Mouse (Mus musculus) megakaryocyte-erythroid progenitor cell, adult 5-6 weeks (primary cell): Measurements from ENCODE around the gene 4930447C04Rik. TPM values are rescaled to one million over a fixed set of nuclear protein-coding genes. Genes with fewer than 3 reads are reported as not detected.

Experiments
- ATAC-seq: replicated peaks from 2 replicates; pipeline ENCODE4 v1.8.0; 2016; ENCODE audit warnings: mild to moderate bottlenecking, inconsistent platforms; ENCODE audit not compliant: severe bottlenecking, poor library complexity, low FRiP score, low TSS enrichment
- total RNA-seq, 2 experiments: library from RNA; stranded (forward) in 1 of 2; stranded (reverse) in 1 of 2; fragments of 200-1000, 215-1000 nt in 1 of 2; fragments of >200 nt in 1 of 2; fragmentation: Nextera tagmentation in 1 of 2; gene quantifications; 2 replicates each; pipeline ENCODE4 v1.2.3; 2014 to 2017

Gene 4930447C04Rik
- 5.8 TPM in 1 of 2 replicates, not detected in the other for total RNA-seq (2014; fragmentation: Nextera tagmentation)
- 0.89 and 17.8 TPM in 2 replicates for total RNA-seq (2017)

DNA sequence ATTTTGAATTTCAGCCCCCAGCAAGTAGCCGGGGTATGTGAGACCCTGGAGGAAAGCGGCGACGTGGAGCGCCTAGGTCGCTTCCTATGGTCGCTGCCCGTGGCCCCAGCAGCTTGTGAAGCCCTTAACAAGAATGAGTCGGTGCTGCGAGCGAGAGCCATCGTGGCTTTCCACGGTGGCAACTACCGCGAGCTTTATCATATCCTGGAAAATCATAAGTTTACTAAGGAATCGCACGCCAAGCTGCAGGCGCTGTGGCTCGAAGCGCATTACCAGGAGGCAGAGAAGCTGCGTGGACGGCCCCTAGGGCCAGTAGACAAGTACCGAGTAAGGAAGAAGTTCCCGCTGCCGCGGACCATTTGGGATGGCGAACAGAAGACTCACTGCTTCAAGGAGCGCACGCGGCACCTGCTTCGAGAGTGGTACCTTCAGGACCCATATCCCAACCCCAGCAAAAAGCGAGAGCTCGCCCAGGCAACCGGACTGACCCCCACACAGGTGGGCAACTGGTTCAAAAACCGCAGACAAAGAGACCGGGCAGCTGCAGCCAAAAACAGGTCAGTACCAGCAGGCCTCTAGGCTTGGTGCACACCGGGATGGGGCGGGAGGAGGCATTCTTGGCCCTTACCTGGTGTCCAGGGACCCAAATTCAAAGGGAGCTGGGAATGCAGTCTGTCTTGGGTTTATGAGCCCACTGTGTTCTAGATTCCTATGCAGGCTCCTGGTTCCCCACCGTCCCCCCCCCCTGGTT is at the start of gene 4930447C04Rik:
TSS of gene 4930447C04Rik (minus strand) at position 704 of the 751 bp plus-strand sequence.
- ATAC-seq: no peak

DNA sequence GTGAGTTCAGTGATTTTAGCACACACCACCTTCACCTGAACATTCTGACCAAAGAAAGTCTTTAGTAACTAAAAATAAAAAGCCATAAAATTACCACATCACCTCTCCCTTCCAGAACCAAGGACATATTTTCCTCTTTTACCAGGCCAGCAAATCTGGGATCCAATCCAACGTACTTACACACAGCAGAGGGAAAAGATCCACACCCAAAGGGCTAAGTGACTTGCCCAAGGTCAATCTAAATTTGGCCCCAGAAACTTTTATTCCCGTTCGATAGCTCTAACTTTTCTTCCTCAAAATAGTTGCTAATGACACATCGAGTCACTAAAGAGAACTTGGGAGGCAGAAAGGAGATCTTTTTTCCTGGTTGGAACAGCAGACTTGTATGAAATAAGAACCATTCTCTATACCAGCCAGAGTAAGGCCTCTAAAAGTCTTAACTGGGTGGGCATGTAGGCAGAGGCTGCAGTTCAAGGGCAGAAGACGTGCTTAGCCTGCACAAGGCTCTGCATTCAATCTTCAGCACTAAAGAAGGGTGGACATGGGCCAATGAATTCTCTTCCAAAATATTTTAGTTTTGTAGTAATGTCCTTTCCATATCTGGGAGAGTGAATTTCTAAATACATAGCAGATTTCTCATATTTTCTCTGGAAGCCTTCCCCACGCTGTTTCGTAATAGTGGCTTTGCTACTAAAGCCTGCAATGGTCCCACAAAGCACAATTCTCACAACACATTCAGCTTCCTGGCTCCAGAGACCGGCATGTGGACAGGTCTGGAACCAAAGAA is 42.7 kb upstream of the 4930447C04Rik start:
- ATAC-seq: no peak

DNA sequence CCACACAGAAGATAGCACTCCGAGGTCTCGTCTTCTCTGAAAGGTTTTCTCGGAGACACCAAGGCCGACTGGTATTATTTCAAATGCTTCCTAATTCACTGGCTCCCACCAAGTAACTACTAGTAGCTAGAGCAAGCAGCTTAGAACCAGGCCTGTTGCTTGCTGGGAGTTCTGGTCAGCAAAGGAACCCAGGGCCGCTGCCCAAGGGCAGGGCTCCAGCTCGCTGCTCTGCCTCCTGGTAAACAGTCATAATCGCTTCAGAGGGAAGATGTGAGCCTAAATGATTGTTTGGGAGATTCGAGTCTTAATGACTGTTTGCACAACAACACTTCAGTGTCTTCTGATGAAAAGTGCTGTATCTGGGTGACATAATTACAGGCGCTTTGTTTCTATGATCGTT is 42.0 kb upstream of the 4930447C04Rik start:
- no peak for ATAC-seq

DNA sequence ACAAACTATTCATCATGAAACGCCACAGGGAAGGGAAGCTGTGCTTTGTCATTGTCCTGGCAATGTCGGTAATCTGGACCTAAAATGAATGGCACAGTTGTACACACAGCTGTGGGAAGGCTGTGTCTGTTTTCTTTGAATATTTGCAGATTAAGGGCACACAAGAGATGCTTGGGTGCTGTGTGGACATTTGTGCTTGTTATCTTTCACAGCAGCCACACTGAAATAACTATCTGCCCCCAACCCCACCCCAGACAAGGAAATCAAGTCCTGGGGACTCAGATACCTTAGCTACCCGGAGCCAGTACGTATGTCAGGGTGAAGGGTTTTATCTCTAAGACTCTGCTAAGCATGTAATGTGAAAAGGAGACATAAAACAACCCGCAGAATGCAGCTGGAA is 38.7 kb upstream of the 4930447C04Rik start:
- peak; percentile 64 for ATAC-seq

DNA sequence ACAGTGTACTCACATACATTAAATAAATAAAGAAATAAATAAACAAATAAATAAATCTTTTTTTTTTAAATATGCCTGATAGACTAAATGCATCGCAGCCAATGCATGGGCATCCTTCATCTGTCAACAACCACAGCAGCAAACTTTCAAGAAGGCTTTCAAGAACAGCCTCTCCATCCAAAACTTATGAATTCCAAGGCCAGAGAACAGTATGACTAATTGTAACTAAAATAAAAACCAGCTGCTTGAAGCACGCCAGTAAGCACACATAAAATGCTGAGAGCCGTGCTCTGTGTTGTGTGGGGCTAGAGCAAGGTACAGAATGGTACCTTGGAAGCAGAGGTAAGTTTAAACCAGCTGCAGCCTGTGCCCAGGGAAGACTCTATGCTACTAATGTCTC is 37.3 kb upstream of the 4930447C04Rik start:
- ATAC-seq: no peak

DNA sequence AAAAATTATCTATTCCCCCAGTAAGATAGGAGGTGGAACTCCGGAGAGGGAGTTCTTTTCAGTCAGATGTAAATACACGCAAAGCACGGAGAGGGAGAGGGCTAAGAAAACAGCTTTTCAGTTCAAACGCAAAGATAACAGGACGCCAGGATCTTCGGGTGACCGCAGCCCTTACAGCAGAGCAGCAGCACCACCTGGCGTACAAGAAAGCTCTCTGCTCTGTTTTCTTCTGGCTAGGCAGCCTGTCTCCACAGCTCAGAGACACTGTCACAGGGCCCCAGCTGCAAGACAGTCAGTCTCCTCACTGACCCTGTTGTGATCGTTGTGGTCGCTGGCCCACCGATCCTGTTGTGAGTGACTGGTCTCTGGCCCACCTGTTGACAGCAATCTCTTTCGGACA is 36.1 kb upstream of the 4930447C04Rik start:
- ATAC-seq: peak; percentile 96

DNA sequence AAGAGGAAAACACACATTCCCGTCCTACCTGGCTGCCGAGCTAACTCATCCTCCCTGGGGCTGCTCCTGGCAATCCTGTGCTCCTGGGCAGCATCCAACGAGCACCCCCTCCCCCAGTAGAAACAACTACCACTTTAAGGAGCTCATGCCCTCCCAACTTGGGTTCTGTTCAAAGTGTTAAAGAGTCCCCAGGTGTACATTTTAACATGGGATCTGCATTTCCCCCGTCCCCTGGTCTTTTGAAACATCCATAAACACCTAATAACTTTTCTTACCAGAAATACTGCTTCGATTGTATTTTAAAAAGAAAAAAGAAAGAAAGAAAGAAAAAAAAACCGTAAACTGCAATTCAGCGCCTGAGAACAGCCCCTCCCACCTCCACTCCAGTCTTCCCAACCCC is 35.6 kb upstream of the 4930447C04Rik start:
- ATAC-seq: no peak

DNA sequence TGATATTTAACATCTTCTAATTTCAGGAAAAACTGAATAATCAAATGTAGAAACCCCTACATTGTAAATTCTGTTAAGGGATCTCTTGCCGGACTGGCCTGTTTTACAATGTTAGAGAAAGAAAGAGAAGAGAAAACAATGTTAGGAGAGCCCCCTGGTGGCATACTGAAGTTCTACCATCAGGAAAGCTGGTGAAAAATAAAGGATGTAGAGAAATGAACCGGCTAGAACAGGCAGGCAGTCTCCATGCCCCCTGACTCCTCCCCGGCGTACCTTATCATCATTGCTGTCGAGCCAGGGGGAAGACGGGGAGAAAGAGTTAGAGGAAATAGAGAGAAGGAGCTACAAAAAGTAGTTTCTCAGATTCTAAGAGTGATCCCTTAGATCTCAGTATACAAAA is 32.6 kb upstream of the 4930447C04Rik start:
- peak; percentile 57 for ATAC-seq

DNA sequence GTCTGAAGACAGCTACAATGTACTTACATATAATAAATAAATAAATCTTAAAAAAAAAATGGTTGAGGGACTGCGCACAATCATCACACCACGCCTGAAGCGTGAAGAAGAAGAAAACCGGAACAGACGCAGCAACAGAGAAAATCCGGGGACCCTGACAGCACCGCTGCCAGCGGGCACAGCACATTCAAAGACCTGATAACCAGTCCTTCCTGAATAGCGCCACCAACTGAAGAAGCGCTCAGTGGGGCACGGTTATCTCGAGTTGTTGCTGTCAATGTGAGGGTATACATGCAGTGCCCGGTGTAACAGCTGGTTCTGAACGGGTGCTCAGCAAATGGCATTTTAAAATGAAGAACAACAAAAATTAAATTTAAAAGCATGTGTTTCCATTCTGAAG is 30.0 kb upstream of the 4930447C04Rik start:
- 0 out of 2 replicates have a peak, but pooled peaks have one; percentile 38 for ATAC-seq

DNA sequence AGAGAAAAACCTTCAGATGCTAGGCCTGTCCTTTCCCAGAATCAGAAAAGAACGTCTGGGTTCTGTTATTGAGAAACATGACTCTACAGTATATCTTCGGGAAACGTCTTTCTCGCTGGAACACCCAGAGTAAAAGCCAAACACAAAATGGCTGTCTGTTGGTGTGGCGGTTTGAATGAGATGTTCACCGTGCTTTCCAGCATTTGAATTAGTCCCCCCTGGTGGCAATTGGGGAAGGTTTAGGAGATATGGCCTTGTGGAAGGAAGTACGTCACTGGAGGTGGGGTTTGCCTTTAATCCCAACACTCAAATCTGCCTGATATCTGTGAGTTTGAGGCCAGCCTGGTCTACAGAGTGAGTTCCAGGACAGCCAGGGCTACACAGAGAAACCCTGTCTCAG is 27.0 kb upstream of the 4930447C04Rik start:
- ATAC-seq: no peak

DNA sequence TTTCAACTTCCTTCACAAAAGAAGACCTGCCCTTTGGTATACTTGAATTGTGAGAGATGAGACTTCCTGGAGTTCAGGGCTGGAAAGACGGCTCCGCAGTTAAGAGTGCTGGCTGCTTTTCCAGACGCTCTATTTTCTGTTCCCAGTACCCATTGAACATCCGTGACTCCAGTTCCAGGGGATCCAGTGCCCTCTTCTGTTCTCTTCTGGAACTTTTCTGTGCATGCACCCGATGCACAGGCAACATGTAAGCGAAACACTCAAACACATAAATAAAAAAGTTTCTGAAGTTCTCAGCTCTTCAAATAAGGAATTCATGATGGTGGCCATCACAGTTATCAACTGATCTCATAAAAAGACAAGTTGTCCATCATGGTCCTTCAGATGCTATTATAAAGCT is 22.2 kb upstream of the 4930447C04Rik start:
- ATAC-seq: no peak

DNA sequence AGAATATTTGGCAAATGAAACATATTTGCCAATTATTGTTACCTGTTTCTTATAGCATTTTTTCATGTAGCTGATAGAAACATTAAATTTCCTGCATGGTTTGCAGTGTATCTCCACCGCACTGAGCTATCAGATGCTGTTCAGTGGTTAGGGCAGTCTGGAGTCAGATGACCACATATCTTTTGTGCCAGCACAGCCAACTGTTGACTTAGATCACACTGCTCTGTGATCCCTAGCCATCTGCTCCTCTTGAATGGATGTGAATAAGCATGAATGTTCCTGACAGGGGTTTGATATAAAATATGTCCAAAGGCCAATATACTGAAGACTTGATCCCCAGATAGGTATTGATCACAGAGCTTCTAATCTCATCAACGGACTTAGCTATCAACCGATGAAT is 17.9 kb upstream of the 4930447C04Rik start:
- no peak for ATAC-seq

DNA sequence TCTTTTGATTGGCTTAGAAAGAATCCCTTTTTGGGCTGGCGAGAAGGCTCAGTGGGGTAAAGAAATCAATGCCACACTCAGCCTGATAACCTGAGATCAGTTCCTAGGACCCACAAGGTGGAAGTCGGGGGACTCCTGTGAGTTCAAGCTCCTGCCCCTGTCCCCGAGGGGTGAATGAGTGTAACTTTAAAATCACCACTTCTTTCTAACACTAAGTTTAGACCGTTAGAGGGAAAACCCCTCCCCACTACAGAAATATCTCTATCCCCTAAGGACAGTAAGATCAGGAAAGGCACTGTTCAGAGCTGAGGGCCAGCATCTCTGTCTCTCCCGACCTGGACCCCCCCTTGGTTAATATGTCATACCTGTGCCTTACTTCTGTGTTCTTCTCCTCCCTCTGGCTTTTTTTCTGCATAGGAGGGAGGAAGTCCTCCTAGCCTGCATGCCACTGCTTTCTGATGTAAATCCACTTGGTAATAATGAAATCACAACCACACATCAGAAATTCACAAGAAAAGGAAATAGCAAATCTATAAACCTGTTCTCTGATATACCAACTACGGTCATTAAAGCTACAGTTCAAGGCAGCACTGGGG is 17.4 kb upstream of the 4930447C04Rik start:
- ATAC-seq: no peak

DNA sequence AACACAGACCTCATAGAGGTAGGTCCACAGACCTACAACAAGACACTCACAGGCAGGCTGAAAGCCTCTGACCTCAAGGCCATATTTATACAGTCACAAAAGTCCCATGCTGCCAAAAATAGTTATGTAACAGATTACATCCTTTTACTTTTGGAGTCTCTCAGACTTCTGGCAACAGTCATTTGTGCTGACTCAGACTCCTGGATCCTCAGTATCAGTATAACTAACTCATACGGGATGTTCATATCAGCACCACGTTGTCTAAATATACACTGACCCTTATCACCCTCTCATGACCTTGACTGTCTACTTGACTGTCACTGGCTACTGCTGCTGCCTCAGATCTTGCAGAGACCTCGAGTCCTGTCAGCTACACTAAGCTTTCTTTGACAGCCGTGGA is 14.3 kb upstream of the 4930447C04Rik start:
- no peak for ATAC-seq

DNA sequence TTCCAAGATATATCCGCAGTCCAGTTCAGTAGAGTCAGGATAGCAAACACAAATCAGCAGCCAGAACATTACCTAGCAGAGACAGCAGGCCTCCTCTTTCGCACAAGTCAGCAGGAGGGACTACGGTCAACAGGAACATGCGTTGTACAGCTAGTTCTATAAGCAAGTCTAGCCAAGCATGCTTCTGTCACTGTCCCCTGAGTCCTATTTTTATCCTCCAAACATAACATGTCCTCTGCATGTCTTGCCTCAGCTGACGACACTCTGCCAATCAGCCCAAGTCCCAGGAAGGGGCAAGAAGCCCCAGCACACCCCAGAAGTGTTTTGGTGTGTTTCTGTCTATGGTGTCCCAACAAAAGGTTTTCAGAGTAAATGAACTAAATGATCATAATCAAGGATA is 13.3 kb upstream of the 4930447C04Rik start:
- ATAC-seq: no peak

DNA sequence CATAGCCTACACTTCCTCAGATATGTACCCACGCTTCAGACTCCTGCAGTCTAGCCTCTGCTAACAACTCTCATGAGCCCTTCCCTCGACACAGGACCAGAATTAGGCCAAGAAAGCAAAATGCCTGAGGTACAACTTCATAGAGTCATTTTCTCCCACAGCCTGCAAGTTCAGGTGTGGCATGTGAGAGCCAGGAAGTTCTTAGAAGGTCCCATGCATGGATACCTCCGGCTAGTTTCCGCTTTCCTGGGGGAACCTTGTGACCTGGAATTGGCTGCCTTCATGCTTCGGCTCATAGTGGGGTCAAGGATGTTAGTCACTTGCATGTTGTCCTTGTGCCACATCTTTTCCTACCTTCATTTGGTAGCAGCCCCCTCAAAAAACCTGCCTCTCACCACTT is 12.5 kb upstream of the 4930447C04Rik start:
- no peak for ATAC-seq

DNA sequence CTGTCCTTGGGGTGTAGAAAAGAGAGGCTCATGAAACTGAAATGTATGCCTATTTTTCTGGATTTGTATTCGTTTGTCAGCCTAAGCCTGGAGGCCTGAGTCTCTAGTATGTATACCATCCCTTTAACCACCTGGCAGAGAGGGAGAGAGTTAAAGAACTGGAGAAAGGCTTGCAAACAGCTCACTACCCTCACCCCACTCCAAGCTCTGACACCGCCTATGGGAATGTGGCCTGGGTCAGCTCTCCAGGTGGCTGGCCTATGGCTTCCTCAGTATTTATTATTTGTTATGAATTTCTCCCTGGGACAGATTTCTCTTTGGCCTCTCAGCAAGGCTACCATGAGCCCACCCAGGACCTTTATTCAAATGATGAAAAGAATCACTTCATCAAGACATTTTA is 6.8 kb upstream of the 4930447C04Rik start:
- no peak for ATAC-seq

DNA sequence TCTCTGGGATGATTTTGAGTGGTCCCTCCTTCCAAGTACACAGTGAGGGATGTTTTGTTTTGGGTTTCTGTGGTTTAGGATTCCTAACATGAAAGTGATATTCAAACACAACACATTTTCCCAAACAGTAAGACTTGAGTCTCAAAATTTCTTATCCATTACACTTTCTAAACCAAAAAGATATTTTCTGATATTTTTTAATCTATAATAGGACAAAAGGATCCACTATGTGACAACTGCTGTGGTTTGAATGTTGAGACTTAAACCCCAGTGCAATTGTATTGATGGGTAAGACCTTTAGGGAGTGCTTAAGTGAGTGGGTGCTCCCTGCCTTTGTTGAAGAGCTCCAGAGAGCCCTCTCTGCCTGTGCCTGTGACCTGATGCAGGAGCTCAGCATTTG is 6.2 kb upstream of the 4930447C04Rik start:
- no peak for ATAC-seq

DNA sequence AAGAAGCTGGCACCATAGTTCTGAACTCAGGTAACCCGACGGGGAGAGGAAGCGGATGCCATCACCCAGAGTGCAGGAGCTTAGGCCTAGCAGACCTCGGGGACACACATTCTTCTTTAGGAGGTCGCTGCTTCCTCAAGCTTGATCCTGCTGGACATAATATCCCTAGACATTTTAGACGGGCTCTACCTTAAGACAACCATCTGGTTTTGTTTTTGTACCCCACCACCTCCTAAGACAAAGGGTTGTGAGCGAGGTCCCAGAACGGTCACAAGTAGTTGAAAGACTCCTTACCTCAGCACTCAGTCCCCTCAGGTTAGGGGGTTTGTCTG is 5.5 kb upstream of the 4930447C04Rik start:
- ATAC-seq: no peak

DNA sequence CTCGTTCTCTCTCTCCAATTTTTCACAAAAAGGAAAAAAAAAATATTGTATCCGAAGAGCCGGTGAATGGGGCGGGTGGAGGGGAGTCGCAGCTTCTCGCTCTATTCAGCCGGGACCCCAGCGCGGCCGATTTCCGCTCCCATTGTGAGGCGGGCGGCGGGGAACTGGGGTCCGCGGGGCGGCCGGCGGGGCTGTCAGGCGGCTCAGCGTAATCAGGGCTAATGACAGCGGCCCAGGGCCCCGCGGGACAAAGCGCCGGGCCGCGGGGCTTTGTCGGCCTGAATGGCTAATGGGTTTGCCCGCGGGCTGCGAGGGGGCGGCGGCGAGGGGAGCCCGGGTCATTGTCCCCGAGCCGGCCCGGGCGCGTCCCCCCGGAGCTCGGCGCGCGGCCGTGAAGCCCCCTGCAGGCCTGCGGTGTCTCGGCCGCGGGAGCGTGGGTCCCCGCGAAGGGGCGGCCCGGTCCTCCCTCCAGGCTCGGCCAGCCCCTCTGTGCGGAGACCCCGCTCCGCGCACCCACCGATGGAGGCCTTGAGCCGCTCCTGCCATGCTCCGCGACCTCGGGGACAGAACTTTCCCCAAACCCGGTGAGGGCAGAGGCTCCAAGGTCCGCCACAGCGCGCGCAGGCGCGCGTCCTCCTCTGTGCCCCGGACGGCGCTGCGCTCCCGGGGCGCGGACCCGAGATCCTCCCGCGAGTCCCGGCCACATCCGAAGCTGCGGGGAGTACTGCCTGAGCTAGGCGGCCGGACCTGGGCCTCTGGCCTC is 4.9 kb upstream of the 4930447C04Rik start:
- no peak for ATAC-seq
